19 mouse cellular contexts compared by ENCODE assay signal in the genomic region with DNA sequence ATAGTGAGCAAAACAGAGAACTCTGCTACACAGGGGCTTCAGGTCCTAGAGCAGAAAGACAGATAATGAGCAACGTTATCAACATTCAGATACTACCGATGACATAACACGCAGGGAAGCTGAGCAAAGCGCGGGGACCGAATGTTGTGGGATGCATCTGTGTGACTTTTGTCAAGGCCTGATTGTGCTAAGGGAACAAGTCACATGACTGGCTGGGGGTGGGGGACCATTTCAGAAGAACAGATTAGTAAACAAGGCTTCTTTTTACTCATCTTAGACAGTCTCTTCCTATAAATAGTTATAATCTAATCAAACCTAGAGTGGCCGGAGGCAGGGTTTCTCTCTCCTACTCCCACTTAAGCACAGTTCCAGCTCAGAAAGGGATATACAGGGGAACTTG. TPM values are rescaled to one million over a fixed set of nuclear protein-coding genes. Genes with fewer than 3 reads are reported as not detected.
"Had no signal": no experiment of that assay in that cellular context is flagged by ENCODE, and none has a peak within 500 bp of the region (broad histone marks: within the 10 kb centered on the region; RNA-seq: fewer than 3 reads in every experiment).

No protein-coding gene starts in this region.

- H3K9ac ChIP-seq: heart, embryonic 12.5 days; hindbrain, embryonic 13.5 days; hindbrain, embryonic 15.5 days; kidney, embryonic 15.5 days; limb, embryonic 12.5 days had no signal

- H3K36me3 ChIP-seq: heart, embryonic 10.5 days; heart, embryonic 12.5 days; hindbrain, embryonic 13.5 days; hindbrain, embryonic 15.5 days; kidney, embryonic 15.5 days; limb, embryonic 10.5 days; limb, embryonic 12.5 days had no signal

- H3K4me3 ChIP-seq: heart, embryonic 10.5 days; heart, embryonic 12.5 days; hindbrain, embryonic 13.5 days; hindbrain, embryonic 15.5 days; kidney, embryonic 15.5 days; left cerebral cortex, adult 2 months; limb, embryonic 10.5 days; limb, embryonic 12.5 days had no signal

- H3K4me2 ChIP-seq: heart, embryonic 12.5 days; hindbrain, embryonic 13.5 days; hindbrain, embryonic 15.5 days; kidney, embryonic 15.5 days; limb, embryonic 12.5 days had no signal

- H3K27ac ChIP-seq: heart, embryonic 10.5 days; hindbrain, embryonic 13.5 days; hindbrain, embryonic 15.5 days; hindbrain, postnatal 0 days; kidney, embryonic 15.5 days; kidney, postnatal 0 days; left cerebral cortex, adult 2 months; limb, embryonic 10.5 days; limb, embryonic 12.5 days had no signal

- DNase-seq: gastrocnemius, postnatal 14 days; gastrocnemius, postnatal 36 days; heart, adult 18-20 months; heart, postnatal 10 days; kidney, adult 11 months; kidney, postnatal 14 days; liver had no signal

- H3K9me3 ChIP-seq: heart, embryonic 10.5 days; heart, embryonic 12.5 days; hindbrain, embryonic 13.5 days; hindbrain, embryonic 15.5 days; kidney, embryonic 15.5 days; limb, embryonic 10.5 days; limb, embryonic 12.5 days had no signal

- H3K27me3 ChIP-seq: heart, embryonic 12.5 days; hindbrain, embryonic 13.5 days; hindbrain, embryonic 15.5 days; kidney, embryonic 15.5 days; limb, embryonic 12.5 days had no signal

- ATAC-seq: hindbrain, postnatal 0 days; intestine, embryonic 16.5 days had no signal

RNA-seq across cellular contexts. Expression of a gene that starts 1.7 kb away (rescaled TPM):
- total RNA-seq: hematopoietic stem cell, adult 5-6 weeks had no signal
- polyA plus RNA-seq: heart, embryonic 10.5 days; heart, embryonic 12.5 days; kidney, embryonic 15.5 days had no signal
